Comparison of ENCODE assay signal across 28 mouse cellular contexts in the genomic region with DNA sequence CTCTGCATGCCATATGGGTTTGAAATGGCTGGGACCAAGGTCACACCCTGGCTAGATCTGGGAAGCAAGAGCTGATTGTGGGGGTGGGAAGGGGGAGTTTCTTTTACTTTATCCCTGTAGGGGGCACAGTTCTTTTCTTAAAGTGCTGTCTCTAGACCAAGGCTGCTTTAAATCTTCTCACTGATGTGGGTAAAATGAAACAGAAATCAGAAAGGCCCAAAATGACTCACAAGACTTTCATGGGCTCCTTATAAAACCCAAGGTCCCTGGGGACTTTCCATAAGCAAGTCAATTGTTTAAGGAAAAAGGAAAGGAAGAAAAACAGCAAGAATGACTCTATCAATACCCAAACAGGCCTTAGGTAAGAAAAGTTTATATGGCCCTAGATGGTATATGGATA.
DNase-seq lines count a peak whose midpoint lies in the region; TF ChIP-seq lines count a peak whose summit lies in the region.
"Had no signal": no experiment of that assay in that cellular context is flagged by ENCODE, and none has a peak within 500 bp of the region (broad histone marks: within the 10 kb centered on the region; RNA-seq: fewer than 3 reads in every experiment).

No protein-coding gene starts in this region.

- intact Hi-C loops in heart, postnatal 10 days (cut with DNase I), result no loop called here

- no peak overlapping the region for H3ac ChIP-seq in C2C12 (ENCODE audit: control insufficient read depth, insufficient read length, low read depth)

- no peaks in the 10 kb centered on the region for H3K36me3 ChIP-seq in C2C12 (ENCODE audit: control insufficient read depth, insufficient read depth)
- H3K36me3 ChIP-seq: embryonic facial prominence, embryonic 10.5 days; embryonic facial prominence, embryonic 15.5 days; forebrain, embryonic 12.5 days; heart, embryonic 13.5 days; hindbrain, embryonic 10.5 days; hindbrain, embryonic 15.5 days; intestine, embryonic 15.5 days; midbrain, embryonic 15.5 days; neural tube, embryonic 13.5 days had no signal

- no peaks in the 10 kb centered on the region for H3K79me2 ChIP-seq in C2C12 (ENCODE audit: control insufficient read depth, insufficient read depth)

- H3K27me3 ChIP-seq in C2C12 (ENCODE audit: control insufficient read depth, insufficient read depth, insufficient read length), result no peaks in the 10 kb centered on the region
- H3K27me3 ChIP-seq: embryonic facial prominence, embryonic 15.5 days; forebrain, embryonic 12.5 days; heart, embryonic 13.5 days; hindbrain, embryonic 15.5 days; intestine, embryonic 15.5 days; midbrain, embryonic 15.5 days; neural tube, embryonic 13.5 days had no signal

- no peak for TF ChIP-seq CTCF in C2C12 (IDR thresholded peaks at IDR 0.05; ENCODE audit: control insufficient read depth, insufficient read depth, insufficient read length)

- no peaks in the 10 kb centered on the region for H3K79me3 ChIP-seq in C2C12 (ENCODE audit: low read depth)

- no peak overlapping the region for H3K4me3 ChIP-seq in C2C12 (ENCODE audit: insufficient read depth, poor library complexity, severe bottlenecking)
- H3K4me3 ChIP-seq: embryonic facial prominence, embryonic 10.5 days; embryonic facial prominence, embryonic 15.5 days; forebrain, embryonic 12.5 days; heart, embryonic 13.5 days; hindbrain, embryonic 10.5 days; hindbrain, embryonic 15.5 days; intestine, embryonic 15.5 days; midbrain, embryonic 15.5 days; neural tube, embryonic 13.5 days had no signal

- peak; percentile 34 for DNase-seq in heart, adult 11 months
- no peak for DNase-seq in heart, postnatal 10 days
- DNase-seq in MN1 (ENCODE audit: low spot score), result peak; percentile 20
- peak; percentile 42 for DNase-seq in naive thymus-derived CD4-positive, alpha-beta T cell, adult 2 months (ENCODE audit: low read depth)
- no peak for DNase-seq in kidney, postnatal 10 days
- DNase-seq in c-Kit-positive CD71-positive TER-119-positive erythroid progenitor cells, embryonic 14.5 days (ENCODE audit: low spot score), result no peak
- DNase-seq: B cell, adult 2 months; cerebellum, adult 8-10 months; cerebellum, postnatal 25 days; forebrain, postnatal 0 days; heart, postnatal 14 days; kidney, adult 8-10 months; kidney, postnatal 14 days; liver; lung, adult 2 months; lung, postnatal 10 days; thymus, adult 2 months; thymus, postnatal 4 days had no signal

TF ChIP-seq in C2C12, 6 proteins besides CTCF, POLR2A, EP300 and RAD21:
- peak; percentile 66 for TF ChIP-seq FOSL1 (IDR thresholded peaks at IDR 0.05; ENCODE audit: insufficient read depth, low read length, poor library complexity, severe bottlenecking)
- no peak for TF ChIP-seq MYOD1 (IDR thresholded peaks at IDR 0.05; ENCODE audit: control insufficient read depth, insufficient read length, low read depth)
- no peak for TF ChIP-seq MYOG (IDR thresholded peaks at IDR 0.05; ENCODE audit: control insufficient read depth, extremely low read depth, insufficient read length)
TF ChIP-seq in C2C12: peak in this region for 1.

Comparison
In these comparisons a context has a peak if more than half of its experiments do, and no peak if none do; other contexts are left out.
1. DNase-seq: peak in heart, adult 11 months (single experiment), MN1 (single experiment) and naive thymus-derived CD4-positive, alpha-beta T cell, adult 2 months (single experiment); none in heart, postnatal 10 days (0 of 2), kidney, postnatal 10 days (single experiment) and c-Kit-positive CD71-positive TER-119-positive erythroid progenitor cells, embryonic 14.5 days (single experiment).